ENCODE assay signal across 8 mouse cellular contexts in genomic region chr2:118478833-118479549, GRCm38 (mm10). TPM values are rescaled to one million over a fixed set of nuclear protein-coding genes. Genes with fewer than 3 reads are reported as not detected.
DNase-seq lines count a peak whose midpoint lies in the region; ATAC-seq and TF ChIP-seq lines count a peak whose summit lies in the region.

No protein-coding gene starts in this region.

- no peak for TF ChIP-seq CTCF in Patski (IDR thresholded peaks at IDR 0.05)
- TF ChIP-seq CTCF in forebrain, postnatal 0 days (IDR thresholded peaks at IDR 0.05; ENCODE audit: low read depth), result no peak

- in situ Hi-C loops in Patski (cut with MboI; ENCODE audit: low pct_unique_long_range_greater_than_20kb), result loop anchor here (25.0 kb wide), 2 partner anchors 258 to 408 kb away; partner anchors contain the start of genes Inafm2 and Plcb2

- no peak for DNase-seq in kidney, adult 8-10 months
- no peak for DNase-seq in Patski (ENCODE audit: low read depth, low spot score)
- DNase-seq in forebrain, postnatal 0 days, result no peak
- DNase-seq in layer of hippocampus, adult 18-20 months (ENCODE audit: low spot score in 2 of 2), result no peak
- DNase-seq in embryo, embryonic 11 days, result no peak
- no peak for DNase-seq in urinary bladder, adult 2 months (ENCODE audit: low spot score)

- H3K4me3 ChIP-seq in kidney, embryonic 16.5 days (ENCODE audit: low read length), result peak overlapping the region; percentile 80
- H3K4me3 ChIP-seq in forebrain, postnatal 0 days (ENCODE audit: low read depth, low read length), result peak overlapping the region; percentile 94

- CTCF ChIA-PET in Patski (lab: Charles Lee), result no interaction called here

- POLR2A ChIA-PET in Patski (lab: Charles Lee), result interaction anchor here (0.6 to 1.3 kb wide), 2 partner anchors 9 to 11 kb away, joined by 3 to 5 read pairs; no protein-coding TSS in a partner anchor

- peak; percentile 69; the same call in 1 of the 2 replicates for ATAC-seq in kidney, embryonic 16.5 days (ENCODE audit: low FRiP score, low TSS enrichment)
- ATAC-seq in Patski, result peak; percentile 52
- ATAC-seq in forebrain, postnatal 0 days, result peak; percentile 68
- ATAC-seq in megakaryocyte progenitor cell, adult 5-6 weeks (replicated peaks; ENCODE audit: poor library complexity), result peak; percentile 7; the same call in 1 of the 2 replicates

- peaks cover 13% of the 10 kb centered on the region for H3K4me1 ChIP-seq in kidney, embryonic 16.5 days (ENCODE audit: insufficient read depth, low read length)
- peaks cover 4% of the 10 kb centered on the region; the same call in 1 of the 2 replicates for H3K4me1 ChIP-seq in forebrain, postnatal 0 days (ENCODE audit: insufficient read depth)

- no peaks in the 10 kb centered on the region for H3K27me3 ChIP-seq in kidney, embryonic 16.5 days (ENCODE audit: insufficient read depth, low read length)
- no peaks in the 10 kb centered on the region for H3K27me3 ChIP-seq in Patski
- H3K27me3 ChIP-seq in forebrain, postnatal 0 days (ENCODE audit: insufficient read depth, low read length), result no peaks in the 10 kb centered on the region

- peak overlapping the region; percentile 86 for H3K27ac ChIP-seq in kidney, embryonic 16.5 days (ENCODE audit: low read length)
- H3K27ac ChIP-seq in forebrain, postnatal 0 days (ENCODE audit: low read depth, low read length), result peak overlapping the region; percentile 78

- H3K4me2 ChIP-seq in kidney, embryonic 16.5 days (replicated peaks; ENCODE audit: low read depth, low read length), result peak overlapping the region; percentile 90
- H3K4me2 ChIP-seq in forebrain, postnatal 0 days (ENCODE audit: low read depth), result peak overlapping the region; percentile 81

- 2% methylated on average over 52 of the region's 52 CpGs for WGBS in kidney, embryonic 16.5 days
- whole genome bisulfite sequencing in forebrain, postnatal 0 days, result 2% methylated on average over 52 of the region's 52 CpGs

- H3K9me3 ChIP-seq in kidney, embryonic 16.5 days (ENCODE audit: low read length), result no peaks in the 10 kb centered on the region
- H3K9me3 ChIP-seq in forebrain, postnatal 0 days (ENCODE audit: low read length), result no peaks in the 10 kb centered on the region

- H3K36me3 ChIP-seq in kidney, embryonic 16.5 days (ENCODE audit: insufficient read depth, low read length), result peaks cover 22% of the 10 kb centered on the region
- H3K36me3 ChIP-seq in forebrain, postnatal 0 days (ENCODE audit: insufficient read depth), result peaks cover 24% of the 10 kb centered on the region

- H3K9ac ChIP-seq in kidney, embryonic 16.5 days (replicated peaks; ENCODE audit: low read length), result peak overlapping the region; percentile 90
- H3K9ac ChIP-seq in forebrain, postnatal 0 days, result peak overlapping the region; percentile 87

RNA-seq across cellular contexts. Expression of gene Srp14, which starts 0.5 kb away (rescaled TPM):
- 216 and 231 TPM in 2 replicates for polyA plus RNA-seq in kidney, embryonic 16.5 days (2015; fragmentation: Nextera tagmentation; extraction: Ambion mirVana)
- 254 TPM for polyA plus RNA-seq in Patski (2021)
- total RNA-seq in forebrain, postnatal 0 days (2014; rRNA removed), result 180 and 252 TPM in 2 replicates
- polyA plus RNA-seq in forebrain, postnatal 0 days (2015; fragmentation: Nextera tagmentation; extraction: Ambion mirVana), result 357 and 411 TPM in 2 replicates
- 166 and 168 TPM in 2 replicates for total RNA-seq in megakaryocyte progenitor cell, adult 5-6 weeks (2015)
- total RNA-seq in megakaryocyte progenitor cell, adult 5-6 weeks (2017), result 203 and 225 TPM in 2 replicates
- 100 to 1,000 TPM; 184 to 191 TPM for total RNA-seq in layer of hippocampus, adult 18-20 months (2021)
- 203 and 232 TPM in 2 replicates for polyA plus RNA-seq in urinary bladder, adult 2 months (2012; rRNA removed)

Comparison
In these comparisons a context has a peak if more than half of its experiments do, and no peak if none do; other contexts are left out.
1. ATAC-seq: peak in every context shown above with its lines; median percentile 69 in kidney, embryonic 16.5 days; 68 in forebrain, postnatal 0 days; 52 in Patski; 7 in megakaryocyte progenitor cell, adult 5-6 weeks.